Mouse (Mus musculus) fat pad, adult 2 months (tissue): ENCODE measurements around the gene Babam2.
"Not testable (repeated sequence)": the region's sequence is repeated elsewhere in the genome, so short reads cannot be mapped to it uniquely, and the experiment has no call there.

Experiments
- DNase-seq: peaks from one replicate; pipeline ENCODE4 v3.0.0-alpha.2; 2011; ENCODE audit warnings: low read depth, low spot score; ENCODE audit errors: extremely low read depth

Gene Babam2

DNA sequence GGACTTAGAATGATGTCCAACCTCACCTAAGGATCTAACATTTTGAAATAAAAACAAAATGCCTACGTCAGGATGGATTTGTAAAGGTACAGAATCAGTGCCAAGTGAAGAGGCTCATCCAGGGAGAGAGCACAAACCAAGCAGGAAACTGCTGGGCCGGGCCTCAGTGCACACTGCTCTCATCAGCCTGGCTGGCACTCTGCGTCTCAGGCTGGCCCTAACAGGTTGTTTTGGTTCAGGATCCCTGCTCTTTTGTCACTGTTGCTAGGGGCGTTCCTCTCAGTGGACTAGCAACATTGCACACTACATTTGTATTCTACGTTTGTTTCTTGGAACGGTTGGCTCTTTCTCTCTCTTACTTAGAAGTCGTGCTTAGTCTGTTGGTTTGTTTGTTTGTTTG is 231.5 kb downstream of the Babam2 start:
- peak; percentile 78 for DNase-seq

DNA sequence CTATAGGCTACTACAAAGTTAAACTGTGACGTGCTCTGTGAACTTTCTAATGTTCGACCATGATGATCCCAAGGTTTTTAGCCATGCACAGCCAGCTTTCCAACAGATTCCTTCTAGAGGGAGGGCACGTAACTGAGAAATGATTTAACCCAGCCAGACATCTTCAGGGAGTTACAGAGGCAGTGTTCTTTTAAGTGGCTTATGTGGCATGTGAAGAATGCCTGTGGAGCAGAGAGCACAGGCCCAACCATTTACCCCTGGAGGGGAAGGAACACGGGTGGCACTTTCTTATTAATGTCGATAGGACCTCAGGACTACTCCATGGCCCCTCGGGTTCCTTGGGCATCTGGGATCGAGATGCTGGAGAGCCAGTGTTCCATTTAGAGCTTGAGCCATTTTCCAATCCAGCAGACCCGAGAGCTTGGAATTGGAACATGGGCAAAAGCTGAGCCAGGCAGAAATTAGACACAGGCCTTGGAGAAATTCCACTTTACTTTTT is 233.7 kb downstream of the Babam2 start:
- no peak for DNase-seq

DNA sequence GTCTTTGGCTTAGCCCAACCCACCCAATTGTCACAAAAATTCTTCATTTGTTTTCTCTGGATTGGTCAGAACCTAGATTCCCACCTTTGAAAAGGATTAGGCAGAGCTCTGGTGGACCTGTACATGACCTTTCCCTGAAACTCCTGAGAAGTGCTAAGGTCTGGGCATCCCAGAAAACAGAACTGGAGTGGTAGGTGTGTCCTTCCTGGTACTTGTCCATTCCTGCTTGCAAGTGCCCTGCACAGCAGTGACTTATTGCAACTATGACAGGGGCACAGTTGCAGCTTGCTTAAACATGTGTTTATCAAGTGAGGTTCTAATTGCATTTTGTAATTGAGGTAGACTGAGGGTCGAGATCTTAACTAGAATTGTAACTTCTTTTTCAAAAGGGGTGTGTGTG is 234.2 kb downstream of the Babam2 start:
- DNase-seq, result no peak

- DNase-seq, result no peak
Observed at GRCm38 (mm10) chr5:31933296-31933695, 235.8 kb downstream of the Babam2 start.

DNA sequence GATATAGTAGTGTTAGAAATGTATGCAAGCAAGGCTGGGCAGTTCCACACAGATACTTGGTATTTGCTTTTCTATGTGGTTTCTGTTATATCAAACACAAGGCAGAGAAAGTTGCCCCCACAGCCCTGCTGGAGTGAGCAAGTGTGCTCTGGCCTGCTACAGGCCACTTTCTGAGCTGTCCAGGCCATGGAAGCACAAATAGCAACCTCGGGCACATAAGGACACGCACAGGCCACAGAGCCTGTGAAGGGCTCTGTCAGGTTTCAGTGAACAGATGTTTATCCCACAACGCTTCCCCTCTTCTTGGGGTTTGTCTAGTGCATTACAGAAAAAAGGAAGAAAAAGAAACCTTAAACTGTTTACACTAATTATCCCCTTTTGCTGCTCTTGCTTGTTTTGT is 236.9 kb downstream of the Babam2 start:
- DNase-seq, result no peak

DNA sequence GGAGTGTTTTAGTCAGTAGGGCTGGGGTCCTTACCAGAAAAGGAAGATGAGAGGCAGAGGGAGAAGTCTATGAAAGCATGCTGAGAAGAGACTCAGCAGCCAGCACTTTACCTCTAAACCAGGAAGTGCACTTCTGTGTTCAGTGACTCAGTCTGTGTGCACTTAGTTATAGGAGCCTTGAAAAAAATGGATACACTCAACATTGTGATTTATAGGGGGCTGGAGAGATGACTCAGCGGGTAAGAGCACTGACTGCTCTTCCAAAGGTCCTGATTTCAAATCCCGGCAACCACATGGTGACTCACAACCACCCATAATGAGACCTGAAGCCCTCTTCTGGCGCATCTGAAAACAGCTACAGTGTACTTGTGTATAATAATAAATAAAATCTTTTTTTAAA is 238.5 kb downstream of the Babam2 start:
- no peak for DNase-seq

DNA sequence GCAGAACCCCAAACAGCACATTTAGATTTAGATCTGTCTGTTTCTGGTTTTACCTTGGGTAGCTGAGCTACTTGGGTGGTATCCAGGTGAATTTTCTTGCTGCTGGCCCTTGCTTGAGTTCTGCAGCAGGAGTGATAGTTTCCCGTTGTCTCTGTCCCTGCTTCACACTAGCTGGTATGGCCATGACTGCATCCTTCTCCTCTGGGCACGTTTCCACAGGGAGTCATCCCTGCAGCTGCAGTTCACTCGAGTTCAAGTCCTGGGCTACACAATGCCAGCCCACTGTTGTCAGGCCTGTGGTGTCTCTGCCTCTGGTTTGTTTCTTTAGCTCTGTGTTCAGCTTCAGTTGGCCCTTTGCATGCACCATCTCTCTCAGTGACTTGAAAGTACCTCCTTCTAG is 239.0 kb downstream of the Babam2 start:
- DNase-seq, result no peak

DNA sequence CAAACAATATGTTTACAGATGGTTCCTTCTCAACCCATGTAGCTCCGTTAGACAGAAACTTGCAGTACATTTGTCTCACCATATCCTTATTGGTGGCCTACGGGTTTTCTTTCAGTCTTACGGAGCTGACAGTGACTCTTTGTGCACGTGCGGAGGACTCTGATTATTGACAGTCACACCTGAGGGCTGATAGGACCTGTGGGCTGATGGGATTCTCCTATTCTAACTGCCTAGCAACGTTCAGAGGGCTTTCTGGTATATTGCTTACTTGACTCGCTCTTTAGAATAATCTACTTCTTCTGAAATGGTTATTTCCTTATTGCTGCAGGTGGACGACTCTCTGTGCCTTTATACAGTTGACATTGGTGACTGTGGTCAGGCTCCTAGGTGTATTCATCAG is 243.4 kb downstream of the Babam2 start:
- DNase-seq, result no peak

- no peak for DNase-seq
Observed at GRCm38 (mm10) chr5:31947185-31947584, 249.7 kb downstream of the Babam2 start.

DNA sequence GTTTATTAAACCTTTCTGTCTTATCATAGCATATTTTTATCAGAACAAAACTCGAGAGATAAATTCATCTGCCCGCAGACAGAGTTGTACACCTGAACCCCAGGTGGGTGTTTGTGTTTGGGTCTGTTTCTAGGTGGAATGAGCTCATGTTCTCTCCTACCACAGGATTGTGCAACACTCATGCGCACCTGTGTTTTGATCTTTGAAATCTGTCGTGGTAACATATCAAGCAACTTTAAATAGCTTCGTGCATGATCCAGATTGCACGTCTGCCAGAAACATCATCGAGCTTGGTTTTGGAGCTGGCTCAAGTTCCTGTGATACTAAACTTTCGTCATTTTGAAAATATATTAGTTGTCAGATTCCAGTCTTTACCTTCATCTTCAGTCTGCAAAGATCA is 251.9 kb downstream of the Babam2 start:
- no peak for DNase-seq

- DNase-seq, result no peak
Observed at GRCm38 (mm10) chr5:31950532-31950931, 253.0 kb downstream of the Babam2 start.

DNA sequence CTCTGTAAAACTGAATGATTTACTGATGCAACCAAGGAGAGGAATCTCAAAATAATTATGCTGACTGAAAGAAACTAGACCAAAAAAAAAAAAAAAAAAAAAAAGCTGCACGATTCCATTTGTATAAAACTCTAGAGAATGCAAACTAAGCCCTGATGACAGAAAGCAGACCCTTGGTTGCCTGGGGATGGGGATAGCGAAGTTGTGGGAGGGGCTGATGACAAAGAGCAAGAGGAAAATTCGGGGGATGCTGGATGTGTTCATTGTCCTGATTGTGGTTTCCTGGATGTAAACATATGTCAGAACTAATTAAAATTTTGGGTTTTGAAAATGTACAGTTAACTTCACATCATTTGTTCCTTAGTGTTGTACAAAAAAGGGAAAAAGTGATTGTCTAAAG is 257.7 kb downstream of the Babam2 start:
- DNase-seq, result no peak

DNA sequence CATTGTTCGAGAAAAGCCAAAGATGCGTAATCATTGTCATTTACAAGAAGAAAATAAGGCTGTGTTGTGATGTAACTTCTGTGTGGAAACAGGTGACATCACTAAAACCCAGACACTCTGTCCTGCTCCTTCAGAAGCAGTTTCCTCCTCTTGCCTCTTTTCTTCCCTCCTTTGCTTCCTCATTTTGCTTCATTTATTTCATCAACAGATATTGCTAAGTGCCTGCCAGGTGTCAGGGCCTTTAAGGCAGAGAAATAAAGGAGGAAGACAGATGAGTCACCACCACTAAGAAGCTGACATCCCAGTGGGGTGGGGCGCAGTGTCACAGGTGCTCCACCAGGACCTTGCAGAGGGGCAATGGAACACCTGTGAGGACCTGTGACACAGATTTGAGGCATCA is 258.9 kb downstream of the Babam2 start:
- no peak for DNase-seq

DNA sequence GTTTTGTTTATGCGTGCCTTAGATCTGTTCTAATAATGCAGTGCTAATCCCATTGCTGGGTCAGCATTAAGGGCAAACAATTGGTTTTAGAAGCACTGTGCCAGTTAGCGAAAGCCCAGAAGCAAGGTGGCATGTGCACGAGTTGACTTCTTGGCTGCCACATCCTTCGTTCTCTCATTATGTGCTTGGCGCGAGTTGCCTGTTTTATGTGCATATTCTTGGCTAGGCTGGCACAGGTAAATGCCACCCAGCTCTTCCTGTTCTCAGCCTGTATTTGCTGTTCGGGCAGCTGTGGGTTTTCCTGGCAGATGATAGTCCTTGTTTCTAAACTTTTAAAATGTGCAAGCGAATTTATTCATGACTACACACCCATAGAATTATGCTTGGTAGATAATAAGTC is 262.4 kb downstream of the Babam2 start:
- DNase-seq, result peak; percentile 94

DNA sequence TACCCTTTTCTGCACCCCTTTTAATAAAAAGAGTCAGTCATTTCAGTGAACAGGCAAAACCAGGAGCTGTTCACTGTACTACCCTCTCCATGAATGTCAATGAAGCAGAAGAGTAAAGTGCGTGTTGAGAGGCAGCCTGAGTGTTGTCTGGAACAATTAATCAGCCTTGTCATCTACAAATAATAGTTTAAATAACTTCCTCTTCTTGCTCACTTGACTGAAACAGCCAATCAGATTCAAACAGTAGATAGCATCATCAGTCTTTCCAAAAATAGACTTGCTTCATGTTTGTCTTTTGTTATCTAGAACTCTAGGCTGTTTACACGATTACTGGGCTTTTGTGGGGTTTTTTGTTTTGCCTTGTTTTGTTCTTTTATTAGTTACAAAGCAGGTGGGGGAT is 263.9 kb downstream of the Babam2 start:
- no peak for DNase-seq

DNA sequence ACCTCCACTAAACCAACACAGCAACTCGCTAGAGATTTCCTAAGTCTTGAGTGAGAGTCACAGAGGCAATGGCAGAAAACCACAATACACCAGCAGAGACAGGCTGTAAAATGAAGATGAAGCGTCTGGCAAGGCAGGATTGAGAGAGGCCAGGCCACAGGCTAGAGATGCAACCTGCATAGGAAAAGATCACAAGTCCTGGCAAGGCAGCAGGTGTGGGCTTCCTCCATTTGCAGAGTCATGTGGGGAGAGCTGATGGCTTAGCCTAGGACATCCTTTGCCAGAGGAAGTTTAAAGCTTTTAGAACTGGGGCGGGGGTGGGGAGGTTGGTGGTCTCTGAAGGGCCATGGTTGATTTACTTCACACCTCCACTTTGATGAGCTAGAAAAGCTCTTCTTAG is 264.9 kb downstream of the Babam2 start:
- no peak for DNase-seq

- DNase-seq, result no peak
Observed at GRCm38 (mm10) chr5:31963352-31963751, 265.9 kb downstream of the Babam2 start.

- no peak for DNase-seq
Observed at GRCm38 (mm10) chr5:31963851-31964250, 266.4 kb downstream of the Babam2 start.

- DNase-seq, result peak; percentile 95
Observed at GRCm38 (mm10) chr5:31966741-31967140, 269.3 kb downstream of the Babam2 start.

GRCm38 (mm10) chr5:31967526-31967925 is 270.0 kb downstream of the Babam2 start:
- peak; percentile 85 for DNase-seq

DNA sequence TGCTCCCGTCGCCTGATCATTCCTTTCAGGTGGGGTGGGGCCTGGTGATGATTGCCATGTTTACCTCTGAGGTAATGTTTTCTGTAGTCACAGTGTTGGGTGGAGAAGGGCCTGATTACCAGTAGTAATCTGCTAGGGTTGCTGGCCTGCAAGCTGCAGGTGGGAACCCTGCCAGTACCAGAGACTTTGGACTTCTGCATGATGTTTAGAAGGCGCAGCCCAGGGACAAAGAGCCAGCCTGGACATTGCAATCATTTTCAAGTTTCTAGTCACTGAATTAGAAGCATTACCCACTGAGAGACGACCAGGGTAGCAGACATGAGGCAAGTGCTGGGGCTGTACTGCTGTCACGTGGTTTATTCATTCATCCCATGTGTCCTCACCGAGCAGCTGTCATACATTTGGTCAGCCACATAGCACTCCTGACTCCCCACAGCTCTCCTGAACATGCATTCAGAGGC is 270.6 kb downstream of the Babam2 start:
- DNase-seq, result no peak

DNA sequence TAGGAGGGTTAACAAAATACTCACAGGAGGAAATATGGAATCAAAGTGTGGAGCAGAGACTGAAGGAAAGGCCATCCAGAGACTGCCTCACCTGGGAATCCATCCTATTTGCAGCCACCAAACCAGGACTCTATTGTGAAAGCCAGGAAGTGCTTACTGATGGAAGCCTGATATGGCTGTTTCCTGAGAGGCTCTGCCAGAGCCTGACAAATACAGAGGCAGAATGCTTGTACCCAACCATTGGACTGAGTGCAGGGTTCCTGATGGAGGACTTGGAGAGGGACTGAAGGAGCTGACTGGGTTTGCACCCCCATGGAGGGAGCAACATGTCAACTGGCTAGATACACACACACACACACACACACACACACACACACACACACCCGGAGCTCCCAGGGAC is 274.9 kb downstream of the Babam2 start:
- DNase-seq, result not testable (repeated sequence)

- DNase-seq, result no peak
Observed at GRCm38 (mm10) chr5:31974614-31975168, 277.2 kb downstream of the Babam2 start.
